Mouse (Mus musculus) liver, embryonic 11.5 days (tissue): ENCODE measurements around the gene LTO1. TPM values are rescaled to one million over a fixed set of nuclear protein-coding genes. Genes with fewer than 3 reads are reported as not detected.

Experiments
- ATAC-seq: fragments of 200-750 bp; cut with Nextera tagmentation; replicated peaks from 2 replicates; pipeline ENCODE4 v1.8.0; 2017; ENCODE audit warnings: moderate number of reproducible peaks, mild to moderate bottlenecking, moderate TSS enrichment, moderate library complexity; ENCODE audit not compliant: low FRiP score
- DNase-seq: peaks from one replicate; pipeline ENCODE4 v3.0.0-alpha.2; 2017; ENCODE audit warnings: low spot score
- H3K27ac ChIP-seq: fragments of 300-500 bp; sonication (generic); 2 replicates; pipeline ENCODE4 v1.5.1; 2014; ENCODE audit warnings: mild to moderate bottlenecking, low read depth, low read length, control low read depth
- H3K27me3 ChIP-seq: fragments of 300-500 bp; sonication (generic); replicated peaks from 2 replicates; pipeline ENCODE4 v1.6.1; 2014; ENCODE audit warnings: low read length, mixed read lengths; ENCODE audit not compliant: control insufficient read depth, insufficient read depth
- H3K36me3 ChIP-seq: fragments of 300-500 bp; sonication (generic); 2 replicates; pipeline ENCODE4 v1.6.1; 2014; ENCODE audit warnings: mild to moderate bottlenecking, low read length, moderate library complexity, mixed read lengths; ENCODE audit not compliant: control insufficient read depth, insufficient read depth
- H3K4me1 ChIP-seq: fragments of 300-500 bp; sonication (generic); replicated peaks from 2 replicates; pipeline ENCODE4 v1.6.1; 2014; ENCODE audit warnings: low read length, mixed read lengths; ENCODE audit not compliant: control insufficient read depth, insufficient read depth
- H3K4me2 ChIP-seq: fragments of 300-500 bp; sonication (generic); 2 replicates; pipeline ENCODE4 v1.6.1; 2014; ENCODE audit warnings: mild to moderate bottlenecking, control low read depth, moderate library complexity
- H3K4me3 ChIP-seq: fragments of 300-500 bp; sonication (generic); 2 replicates; pipeline ENCODE4 v1.5.1; 2014; ENCODE audit warnings: low read depth, low read length, control low read depth
- H3K9ac ChIP-seq: fragments of 300-500 bp; sonication (generic); 2 replicates; pipeline ENCODE4 v1.6.1; 2014; ENCODE audit warnings: low read depth, low read length, control low read depth
- H3K9me3 ChIP-seq: fragments of 300-500 bp; sonication (generic); 2 replicates; pipeline ENCODE4 v1.6.1; 2016; ENCODE audit warnings: low read length, inconsistent platforms, mixed read lengths; ENCODE audit not compliant: control insufficient read depth
- WGBS: fragments of 180-500 bp; shearing (Covaris S2); extraction: QIAGEN DNeasy Blood & Tissue Kit; methylation state at CpG from one replicate; pipeline ENCODE4 v1.1.7; 2014; 5-methylcytosine and 5-hydroxymethylcytosine counted together
- polyA plus RNA-seq: library from polyadenylated mRNA; unstranded; fragments of >200 nt; fragmentation: Nextera tagmentation; extraction: Ambion mirVana; gene quantifications from 2 replicates; pipeline ENCODE4 v1.2.1, GENCODE M21; 2014

LTO1 gene
- polyA plus RNA-seq, 1 experiment from 2014 or later = 16.2 TPM

- H3K27ac ChIP-seq = no peak overlapping the region
- H3K27me3 ChIP-seq = no peaks in the 10 kb centered on the region
- no peak overlapping the region for H3K9ac ChIP-seq
- H3K4me3 ChIP-seq = no peak overlapping the region
- peaks cover 17% of the 10 kb centered on the region; the same call in 1 of the 2 replicates for H3K36me3 ChIP-seq
- DNase-seq = no peak
- H3K4me2 ChIP-seq = no peak overlapping the region
- H3K4me1 ChIP-seq = peaks cover 8% of the 10 kb centered on the region
- no peak for ATAC-seq
- 93% methylated on average over 1 of the region's 1 CpGs for WGBS
- no peaks in the 10 kb centered on the region for H3K9me3 ChIP-seq
These were observed 3.9 kb downstream of the LTO1 start for GRCm38 (mm10) chr7:144918823-144919222.

GRCm38 (mm10) chr7:144927591-144927990, 12.7 kb downstream of the LTO1 start:
- Histone ChIP-seq H3K36me3 (peaks cover 4% of the 10 kb centered on the region; the same call in 1 of the 2 replicates), H3K4me1 (peaks cover 2% of the 10 kb centered on the region; the same call in 1 of the 2 replicates), H3K27ac (no peak overlapping the region), H3K27me3 (no peaks in the 10 kb centered on the region), H3K9ac (no peak overlapping the region), H3K4me3 (no peak overlapping the region), H3K9me3 (no peaks in the 10 kb centered on the region), H3K4me2 (no peak overlapping the region)
- ATAC-seq (0 out of 2 replicates have a peak, but pooled peaks have one; percentile 4), DNase-seq (no peak)
- 75% methylated on average over 2 of the region's 2 CpGs for WGBS

GRCm38 (mm10) chr7:144928009-144928888, 13.3 kb downstream of the LTO1 start:
- DNase-seq (no peak), ATAC-seq (no peak)
- no peak overlapping the region for H3K4me2 ChIP-seq
- peaks cover 2% of the 10 kb centered on the region; the same call in 1 of the 2 replicates for H3K4me1 ChIP-seq
- H3K27me3 ChIP-seq = no peaks in the 10 kb centered on the region
- WGBS = 67% methylated on average over 4 of the region's 4 CpGs
- no peak overlapping the region for H3K27ac ChIP-seq
- peaks cover 4% of the 10 kb centered on the region; the same call in 1 of the 2 replicates for H3K36me3 ChIP-seq
- no peaks in the 10 kb centered on the region for H3K9me3 ChIP-seq
- no peak overlapping the region for H3K4me3 ChIP-seq
- no peak overlapping the region for H3K9ac ChIP-seq

GRCm38 (mm10) chr7:144928889-144929210, 13.9 kb downstream of the LTO1 start:
- Histone ChIP-seq H3K9me3 (no peaks in the 10 kb centered on the region), H3K27ac (no peak overlapping the region), H3K4me2 (no peak overlapping the region), H3K36me3 (peaks cover 4% of the 10 kb centered on the region; the same call in 1 of the 2 replicates), H3K9ac (no peak overlapping the region), H3K27me3 (no peaks in the 10 kb centered on the region), H3K4me1 (peaks cover 2% of the 10 kb centered on the region; the same call in 1 of the 2 replicates), H3K4me3 (no peak overlapping the region)
- ATAC-seq (no peak), DNase-seq (no peak)
- 80% methylated on average over 6 of the region's 6 CpGs for WGBS

- H3K4me3 ChIP-seq = no peak overlapping the region
- no peaks in the 10 kb centered on the region for H3K27me3 ChIP-seq
- H3K27ac ChIP-seq = no peak overlapping the region
- no peak for ATAC-seq
- H3K9ac ChIP-seq = no peak overlapping the region
- H3K4me2 ChIP-seq = no peak overlapping the region
- H3K4me1 ChIP-seq = peaks cover 2% of the 10 kb centered on the region; the same call in 1 of the 2 replicates
- 78% methylated on average over 8 of the region's 8 CpGs for WGBS
- no peak for DNase-seq
- peaks cover 4% of the 10 kb centered on the region; the same call in 1 of the 2 replicates for H3K36me3 ChIP-seq
- H3K9me3 ChIP-seq = no peaks in the 10 kb centered on the region
These were observed 14.6 kb downstream of the LTO1 start for GRCm38 (mm10) chr7:144929506-144929905.

- WGBS = 76% methylated on average over 5 of the region's 5 CpGs
- no peak overlapping the region for H3K4me3 ChIP-seq
- no peak overlapping the region for H3K9ac ChIP-seq
- peaks cover 2% of the 10 kb centered on the region; the same call in 1 of the 2 replicates for H3K4me1 ChIP-seq
- no peak overlapping the region for H3K27ac ChIP-seq
- H3K27me3 ChIP-seq = no peaks in the 10 kb centered on the region
- H3K4me2 ChIP-seq = no peak overlapping the region
- ATAC-seq (no peak), DNase-seq (no peak)
- H3K9me3 ChIP-seq = no peaks in the 10 kb centered on the region
- peaks cover 4% of the 10 kb centered on the region; the same call in 1 of the 2 replicates for H3K36me3 ChIP-seq
These were observed 15.0 kb downstream of the LTO1 start for GRCm38 (mm10) chr7:144929931-144930330.

GRCm38 (mm10) chr7:144931778-144932177, 16.9 kb downstream of the LTO1 start:
- H3K4me1 ChIP-seq = peaks cover 2% of the 10 kb centered on the region; the same call in 1 of the 2 replicates
- no peak overlapping the region for H3K4me3 ChIP-seq
- 26% methylated on average over 3 of the region's 3 CpGs for WGBS
- no peak for DNase-seq
- no peak overlapping the region for H3K27ac ChIP-seq
- H3K36me3 ChIP-seq = peaks cover 10% of the 10 kb centered on the region; the same call in 1 of the 2 replicates
- no peak for ATAC-seq
- H3K4me2 ChIP-seq = no peak overlapping the region
- no peaks in the 10 kb centered on the region for H3K27me3 ChIP-seq
- no peak overlapping the region for H3K9ac ChIP-seq
- no peaks in the 10 kb centered on the region for H3K9me3 ChIP-seq

- peaks cover 2% of the 10 kb centered on the region for H3K4me1 ChIP-seq
- H3K9ac ChIP-seq = no peak overlapping the region
- H3K9me3 ChIP-seq = no peaks in the 10 kb centered on the region
- H3K27me3 ChIP-seq = peaks cover 2% of the 10 kb centered on the region; the same call in 1 of the 2 replicates
- no peak for ATAC-seq
- no peak overlapping the region for H3K4me3 ChIP-seq
- no peak for DNase-seq
- H3K4me2 ChIP-seq = no peak overlapping the region
- peaks cover 10% of the 10 kb centered on the region; the same call in 1 of the 2 replicates for H3K36me3 ChIP-seq
- H3K27ac ChIP-seq = no peak overlapping the region
- 57% methylated on average over 18 of the region's 18 CpGs for WGBS
These were observed 17.6 kb downstream of the LTO1 start for GRCm38 (mm10) chr7:144932389-144932937.
